Mouse (Mus musculus) spleen, adult 12 weeks (tissue): ENCODE data around the gene Ern1.
"Not testable (repeated sequence)": the region's sequence is repeated elsewhere in the genome, so short reads cannot be mapped to it uniquely, and the experiment has no call there.

Source experiments
- DNase-seq: peaks from one replicate; pipeline ENCODE4 v3.0.0; 2022; ENCODE audit warnings: low spot score

The Ern1 gene

GRCm38 (mm10) chr11:106480530-106480885 is 7.1 kb downstream of the Ern1 start:
- no peak for DNase-seq

GRCm38 (mm10) chr11:106479619-106480529 is 7.8 kb downstream of the Ern1 start:
- DNase-seq: no peak

GRCm38 (mm10) chr11:106478745-106479144 is 8.9 kb downstream of the Ern1 start:
- no peak for DNase-seq

- DNase-seq: no peak
These were observed 10.0 kb downstream of the Ern1 start for GRCm38 (mm10) chr11:106477505-106478160.

GRCm38 (mm10) chr11:106475309-106475708 is 12.3 kb downstream of the Ern1 start:
- no peak for DNase-seq

GRCm38 (mm10) chr11:106471629-106472028 is 16.0 kb downstream of the Ern1 start:
- no peak for DNase-seq

- DNase-seq: no peak
These were observed 19.1 kb downstream of the Ern1 start for GRCm38 (mm10) chr11:106468509-106468908.

GRCm38 (mm10) chr11:106465932-106466331 is 21.7 kb downstream of the Ern1 start:
- no peak for DNase-seq

GRCm38 (mm10) chr11:106465545-106465903 is 22.1 kb downstream of the Ern1 start:
- no peak for DNase-seq

GRCm38 (mm10) chr11:106464681-106465544 is 22.7 kb downstream of the Ern1 start:
- no peak for DNase-seq

- DNase-seq: no peak
These were observed 23.8 kb downstream of the Ern1 start for GRCm38 (mm10) chr11:106463845-106464244.

GRCm38 (mm10) chr11:106462309-106462708 is 25.3 kb downstream of the Ern1 start:
- no peak for DNase-seq

- DNase-seq: no peak
These were observed 26.3 kb downstream of the Ern1 start for GRCm38 (mm10) chr11:106461145-106461932.

GRCm38 (mm10) chr11:106460671-106461070 is 27.0 kb downstream of the Ern1 start:
- DNase-seq: no peak

GRCm38 (mm10) chr11:106458540-106458939 is 29.1 kb downstream of the Ern1 start:
- DNase-seq: no peak

GRCm38 (mm10) chr11:106443646-106444045 is 44.0 kb downstream of the Ern1 start:
- no peak for DNase-seq

GRCm38 (mm10) chr11:106442564-106442963 is 45.1 kb downstream of the Ern1 start:
- DNase-seq: not testable (repeated sequence)

- DNase-seq: no peak
These were observed 47.3 kb downstream of the Ern1 start for GRCm38 (mm10) chr11:106440318-106440717.

GRCm38 (mm10) chr11:106439355-106439754 is 48.3 kb downstream of the Ern1 start:
- no peak for DNase-seq

GRCm38 (mm10) chr11:106438524-106439177 is 49.0 kb downstream of the Ern1 start:
- no peak for DNase-seq

- no peak for DNase-seq
These were observed 50.1 kb downstream of the Ern1 start for GRCm38 (mm10) chr11:106437543-106437942.
